Mouse (Mus musculus) lung, embryonic 15.5 days (tissue): ENCODE measurements around the gene Hes7. TPM values are rescaled to one million over a fixed set of nuclear protein-coding genes. Genes with fewer than 3 reads are reported as not detected.

Source experiments
- ATAC-seq: fragments of 200-750 bp; cut with Nextera tagmentation; 2 replicates; pipeline ENCODE4 v1.8.0; 2017; ENCODE audit warnings: moderate number of reproducible peaks, borderline replicate concordance; ENCODE audit not compliant: low FRiP score, low TSS enrichment; ENCODE audit errors: extremely low read depth
- H3K27ac ChIP-seq: fragments of 300-500 bp; sonication (generic); 2 replicates; pipeline ENCODE4 v1.5.1; 2015; ENCODE audit warnings: moderate library complexity, mild to moderate bottlenecking, inconsistent platforms
- H3K27me3 ChIP-seq: fragments of 300-500 bp; sonication (generic); 2 replicates; pipeline ENCODE4 v1.6.1; 2015; ENCODE audit warnings: inconsistent platforms
- H3K36me3 ChIP-seq: fragments of 300-500 bp; sonication (generic); 2 replicates; pipeline ENCODE4 v1.6.1; 2015; ENCODE audit warnings: inconsistent platforms
- H3K4me1 ChIP-seq: fragments of 300-500 bp; sonication (generic); 2 replicates; pipeline ENCODE4 v1.6.1; 2015; ENCODE audit warnings: inconsistent platforms
- H3K4me2 ChIP-seq: fragments of 300-500 bp; sonication (generic); 2 replicates; pipeline ENCODE4 v1.6.1; 2015; ENCODE audit warnings: inconsistent platforms, mild to moderate bottlenecking, moderate library complexity
- H3K4me3 ChIP-seq: fragments of 300-500 bp; sonication (generic); 2 replicates; pipeline ENCODE4 v1.5.1; 2015; ENCODE audit warnings: mild to moderate bottlenecking, inconsistent platforms
- H3K9ac ChIP-seq: fragments of 300-500 bp; sonication (generic); 2 replicates; pipeline ENCODE4 v1.6.1; 2015; ENCODE audit warnings: inconsistent platforms
- H3K9me3 ChIP-seq: fragments of 300-500 bp; sonication (generic); 2 replicates; pipeline ENCODE4 v1.6.1; 2016; ENCODE audit warnings: inconsistent platforms
- WGBS: fragments of 180-500 bp; shearing (Covaris S2); methylation state at CpG from one replicate; pipeline ENCODE4 v1.1.7; 2015; 5-methylcytosine and 5-hydroxymethylcytosine counted together
- polyA plus RNA-seq: library from polyadenylated mRNA; unstranded; fragments of >200 nt; fragmentation: Nextera tagmentation; extraction: Ambion mirVana; gene quantifications from 2 replicates; pipeline ENCODE4 v1.2.1, GENCODE M21; 2015

Hes7 gene
- polyA plus RNA-seq, 1 experiment from 2014 or later: 0.60 TPM

DNA sequence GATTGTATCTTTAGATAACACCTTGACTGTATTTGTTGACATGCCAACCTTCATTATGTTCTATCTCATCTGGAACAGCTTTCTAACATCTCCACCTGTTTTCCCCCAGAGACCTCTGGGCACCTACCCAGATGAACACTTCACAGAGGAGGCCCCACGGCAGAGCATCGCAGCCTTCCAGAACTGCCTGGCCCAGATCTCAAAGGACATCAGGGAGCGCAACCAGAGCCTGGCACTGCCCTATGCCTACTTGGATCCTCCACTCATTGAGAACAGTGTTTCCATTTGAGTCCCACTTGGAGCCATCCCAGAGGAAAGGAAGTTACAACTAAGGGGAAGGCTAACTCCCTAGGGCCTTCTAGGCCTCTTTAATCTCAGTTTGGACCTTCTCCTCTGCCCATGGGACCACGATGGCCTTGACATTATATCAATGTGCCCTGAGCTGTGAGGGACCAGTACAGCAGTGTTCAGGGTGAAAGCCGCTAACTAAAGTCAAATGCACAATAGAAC, 28.3 kb downstream of the Hes7 start:
- WGBS: 88% methylated on average over 5 of the region's 5 CpGs

DNA sequence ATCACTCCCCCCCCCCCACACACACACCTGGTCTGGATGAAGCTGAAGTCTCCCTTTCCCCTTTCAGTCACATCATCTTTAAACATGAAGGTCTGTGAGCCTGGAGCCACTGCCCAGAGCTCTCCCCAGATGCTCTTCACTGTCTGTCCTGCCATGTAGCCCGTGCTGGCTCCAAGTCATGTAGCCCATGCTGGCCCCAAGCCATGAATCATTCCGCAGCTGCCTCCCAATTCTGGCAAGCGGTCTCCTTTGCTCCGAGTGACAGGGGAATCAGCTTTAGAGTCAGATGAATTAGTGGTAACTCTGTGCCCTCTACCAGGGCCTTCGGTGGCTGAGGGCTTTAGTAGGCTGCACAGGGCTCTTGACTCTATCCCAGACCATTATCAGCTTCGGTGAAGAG, 29.5 kb downstream of the Hes7 start:
- Histone ChIP-seq H3K27ac (no peak overlapping the region), H3K4me2 (no peak overlapping the region), H3K27me3 (peaks cover 10% of the 10 kb centered on the region; the same call in 1 of the 2 replicates), H3K36me3 (no peaks in the 10 kb centered on the region), H3K4me1 (no peaks in the 10 kb centered on the region), H3K9me3 (no peaks in the 10 kb centered on the region), H3K9ac (peak overlapping the region; percentile 3; the same call in 1 of the 2 replicates), H3K4me3 (no peak overlapping the region)
- 63% methylated on average over 6 of the region's 6 CpGs for WGBS
- ATAC-seq: no peak

More for the DNA sequence above, 28.3 kb downstream of the Hes7 start:
- Histone ChIP-seq H3K36me3 (no peaks in the 10 kb centered on the region), H3K4me1 (no peaks in the 10 kb centered on the region), H3K4me3 (no peak overlapping the region), H3K4me2 (no peak overlapping the region), H3K27ac (no peak overlapping the region), H3K9ac (no peak overlapping the region), H3K9me3 (no peaks in the 10 kb centered on the region), H3K27me3 (peaks cover 9% of the 10 kb centered on the region; the same call in 1 of the 2 replicates)
- ATAC-seq: no peak

DNA sequence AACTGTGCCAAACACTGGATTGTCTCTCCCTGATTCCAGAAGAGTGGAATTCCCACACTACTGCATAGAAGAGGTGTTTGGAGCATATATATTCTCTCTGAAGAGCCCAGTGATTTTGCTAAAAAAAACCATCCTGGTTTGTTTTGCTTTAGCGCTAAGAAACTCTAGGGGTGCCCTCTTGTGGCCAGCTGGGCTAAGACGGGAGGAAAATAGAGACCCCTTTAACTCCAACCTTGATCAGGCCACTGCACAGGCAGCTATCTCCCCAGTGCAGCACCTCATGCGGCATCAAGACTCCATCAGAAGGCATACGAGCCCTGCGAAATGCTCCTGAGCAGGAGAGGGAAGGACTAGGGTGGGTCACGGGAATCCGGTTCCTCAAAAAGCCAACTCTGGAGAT, 30.2 kb downstream of the Hes7 start:
- no peak for ATAC-seq

DNA sequence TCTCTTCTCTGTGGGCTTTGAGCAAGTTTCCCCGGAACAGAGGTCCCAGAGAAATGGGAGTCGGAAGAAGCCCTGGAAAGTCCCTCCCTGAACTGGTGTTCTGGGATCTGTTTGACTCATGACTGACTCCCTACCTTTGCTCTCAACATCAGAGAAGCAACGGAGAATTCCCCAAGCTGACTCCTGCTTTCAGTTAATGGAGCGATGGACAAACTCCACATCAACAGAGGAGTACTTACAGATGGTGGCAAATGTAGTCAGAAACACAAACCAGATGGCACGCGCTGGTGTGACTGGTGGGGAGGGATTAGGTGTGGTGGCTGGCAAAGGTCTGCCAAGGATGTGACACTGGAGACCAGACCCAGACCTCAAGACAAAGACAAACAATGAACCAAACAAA, 30.8 kb downstream of the Hes7 start:
- 53% methylated on average over 6 of the region's 6 CpGs for WGBS
- no peaks in the 10 kb centered on the region for H3K36me3 ChIP-seq
- peaks cover 20% of the 10 kb centered on the region; the same call in 1 of the 2 replicates for H3K27me3 ChIP-seq
- no peak overlapping the region for H3K9ac ChIP-seq
- peak overlapping the region; percentile 16; the same call in 1 of the 2 replicates for H3K4me3 ChIP-seq
- no peak overlapping the region for H3K27ac ChIP-seq
- no peaks in the 10 kb centered on the region for H3K4me1 ChIP-seq
- H3K9me3 ChIP-seq: no peaks in the 10 kb centered on the region
- H3K4me2 ChIP-seq: peak overlapping the region; percentile 47
- ATAC-seq: no peak

More for the DNA sequence above, 30.2 kb downstream of the Hes7 start:
- H3K9me3 ChIP-seq: no peaks in the 10 kb centered on the region
- peak overlapping the region; percentile 16; the same call in 1 of the 2 replicates for H3K4me3 ChIP-seq
- WGBS: 7% methylated on average over 7 of the region's 7 CpGs
- H3K27ac ChIP-seq: no peak overlapping the region
- H3K4me1 ChIP-seq: no peaks in the 10 kb centered on the region
- H3K9ac ChIP-seq: no peak overlapping the region
- peak overlapping the region; percentile 47 for H3K4me2 ChIP-seq
- H3K27me3 ChIP-seq: peaks cover 17% of the 10 kb centered on the region; the same call in 1 of the 2 replicates
- no peaks in the 10 kb centered on the region for H3K36me3 ChIP-seq

DNA sequence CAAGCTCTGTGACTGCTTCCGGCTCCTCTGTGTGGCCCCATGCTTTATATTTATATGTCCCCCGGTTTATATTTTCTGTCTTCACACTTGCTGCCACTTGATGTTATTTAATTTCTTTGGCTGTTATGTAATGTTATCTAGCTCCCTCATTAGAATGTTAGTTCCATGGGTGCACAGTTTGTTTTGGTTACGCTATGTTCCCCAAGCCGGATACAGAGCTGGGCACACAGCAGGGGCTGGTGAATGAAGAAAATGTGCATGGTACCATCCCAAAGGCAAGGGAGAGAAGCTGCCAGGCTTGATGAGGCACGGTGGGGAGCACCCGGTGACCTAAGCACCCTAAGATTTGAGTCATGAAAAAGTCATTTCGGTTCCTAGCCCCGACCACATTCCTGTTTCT, 33.6 kb downstream of the Hes7 start:
- H3K27me3 ChIP-seq: peaks cover 47% of the 10 kb centered on the region
- ATAC-seq: no peak
- H3K4me2 ChIP-seq: no peak overlapping the region
- no peak overlapping the region for H3K4me3 ChIP-seq
- H3K27ac ChIP-seq: no peak overlapping the region
- 0 out of 2 replicates have a peak, but pooled peaks cover 5% of the 10 kb centered on the region for H3K4me1 ChIP-seq
- H3K9me3 ChIP-seq: no peaks in the 10 kb centered on the region
- no peaks in the 10 kb centered on the region for H3K36me3 ChIP-seq
- WGBS: 77% methylated on average over 8 of the region's 8 CpGs
- no peak overlapping the region for H3K9ac ChIP-seq

DNA sequence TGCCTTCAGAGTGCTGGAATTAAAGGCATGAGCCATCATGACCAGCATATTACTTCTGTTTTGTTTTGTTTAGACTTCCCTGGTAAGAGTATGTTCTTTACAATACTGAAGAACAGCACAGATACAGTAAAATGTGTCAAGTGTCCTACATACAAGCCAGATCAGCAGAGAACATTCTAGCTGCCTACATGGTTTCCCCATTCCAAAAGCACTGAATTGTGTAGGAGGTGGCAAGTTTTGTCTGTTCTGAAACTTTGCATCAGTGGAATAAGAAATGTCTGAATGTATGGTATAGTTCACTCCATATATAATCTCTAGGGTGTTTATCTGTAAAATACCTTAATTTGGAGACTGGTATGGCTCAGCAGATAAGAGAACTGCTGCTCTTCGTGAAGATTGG, 35.1 kb downstream of the Hes7 start:
- Histone ChIP-seq H3K36me3 (no peaks in the 10 kb centered on the region), H3K4me2 (no peak overlapping the region), H3K27ac (no peak overlapping the region), H3K9ac (no peak overlapping the region), H3K4me1 (0 out of 2 replicates have a peak, but pooled peaks cover 5% of the 10 kb centered on the region), H3K9me3 (no peaks in the 10 kb centered on the region), H3K4me3 (no peak overlapping the region), H3K27me3 (peaks cover 49% of the 10 kb centered on the region)
- no peak for ATAC-seq
- WGBS: 33% methylated on average over 1 of the region's 1 CpGs

DNA sequence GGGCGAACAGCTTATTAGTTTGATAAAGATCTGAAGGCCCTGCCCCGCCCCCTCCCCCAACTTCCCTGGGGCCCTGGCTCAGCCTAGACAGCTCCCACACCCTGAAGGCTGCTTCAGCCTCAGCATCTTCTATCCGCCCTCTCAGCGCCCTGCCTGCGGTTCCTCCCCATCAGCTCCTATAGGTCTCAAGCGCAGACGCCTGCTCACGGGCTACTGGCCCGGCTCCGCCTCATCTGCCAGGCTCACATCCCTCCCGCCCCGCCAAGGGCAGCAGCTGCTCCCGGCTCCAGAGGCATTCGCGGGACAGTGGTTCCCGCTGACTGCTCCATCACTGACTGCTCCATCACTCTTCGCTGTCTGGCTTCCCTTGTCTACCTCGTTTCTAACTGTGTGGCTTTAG, 36.6 kb downstream of the Hes7 start, which contains the start of gene Alox12b:
Alox12b (plus strand) TSS at position 190 of the 400 bp plus-strand sequence.
- Histone ChIP-seq H3K4me3 (no peak within 1 kb of the TSS), H3K27ac (no peak within 1 kb of the TSS), H3K36me3 (no peaks in the 10 kb centered on the region), H3K27me3 (peaks cover 49% of the 10 kb centered on the region), H3K9me3 (no peaks in the 10 kb centered on the region), H3K4me1 (0 out of 2 replicates have a peak, but pooled peaks cover 5% of the 10 kb centered on the region), H3K9ac (no peak within 1 kb of the TSS), H3K4me2 (peak within 1 kb of the TSS; percentile 16; the same call in 1 of the 2 replicates)
- WGBS: 3% methylated on average over 18 of the region's 18 CpGs
- no peak for ATAC-seq

DNA sequence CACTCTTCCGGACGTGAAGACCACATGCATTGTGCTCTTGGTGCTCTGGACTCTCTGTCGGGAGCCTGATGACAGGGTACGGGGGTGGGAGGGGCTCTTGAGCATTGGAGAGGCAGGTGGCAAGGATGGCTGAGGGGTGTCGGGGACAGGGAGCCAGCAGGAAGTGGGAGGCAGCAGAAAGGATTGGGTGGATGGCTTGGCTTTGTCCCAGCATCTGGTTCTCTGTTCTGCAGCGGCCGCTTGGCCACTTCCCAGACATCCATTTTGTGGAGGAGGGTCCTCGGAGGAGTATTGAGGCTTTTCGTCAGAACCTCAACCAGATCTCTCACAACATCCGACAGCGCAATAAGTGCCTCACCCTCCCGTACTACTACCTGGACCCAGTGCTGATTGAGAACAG, 49.1 kb downstream of the Hes7 start:
- Histone ChIP-seq H3K36me3 (no peaks in the 10 kb centered on the region), H3K4me2 (no peak overlapping the region), H3K9me3 (no peaks in the 10 kb centered on the region), H3K9ac (no peak overlapping the region), H3K27me3 (0 out of 2 replicates have a peak, but pooled peaks cover 2% of the 10 kb centered on the region), H3K27ac (no peak overlapping the region), H3K4me1 (no peaks in the 10 kb centered on the region), H3K4me3 (no peak overlapping the region)
- no peak for ATAC-seq
- WGBS: 74% methylated on average over 12 of the region's 12 CpGs

DNA sequence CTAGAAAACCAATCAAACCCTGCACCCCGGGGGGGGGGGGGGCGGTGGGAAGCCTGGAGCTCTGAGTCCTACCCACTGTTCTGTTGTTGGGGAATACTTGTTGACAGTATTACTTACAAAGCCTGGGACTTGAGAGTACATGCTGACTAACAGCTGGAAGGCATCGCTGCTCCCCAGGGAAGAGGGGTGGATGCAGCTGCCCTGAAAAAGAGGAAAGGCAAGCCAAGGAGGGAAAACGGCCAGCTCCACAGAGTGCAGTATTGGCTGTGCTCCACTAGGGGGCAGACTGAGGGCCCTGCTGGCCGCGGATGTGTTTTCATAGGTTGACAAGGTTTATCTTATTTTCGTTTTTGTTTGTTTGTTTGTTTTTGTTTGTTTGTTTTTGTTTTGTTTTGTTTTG, 51.4 kb downstream of the Hes7 start:
- WGBS: 23% methylated on average over 7 of the region's 7 CpGs

DNA sequence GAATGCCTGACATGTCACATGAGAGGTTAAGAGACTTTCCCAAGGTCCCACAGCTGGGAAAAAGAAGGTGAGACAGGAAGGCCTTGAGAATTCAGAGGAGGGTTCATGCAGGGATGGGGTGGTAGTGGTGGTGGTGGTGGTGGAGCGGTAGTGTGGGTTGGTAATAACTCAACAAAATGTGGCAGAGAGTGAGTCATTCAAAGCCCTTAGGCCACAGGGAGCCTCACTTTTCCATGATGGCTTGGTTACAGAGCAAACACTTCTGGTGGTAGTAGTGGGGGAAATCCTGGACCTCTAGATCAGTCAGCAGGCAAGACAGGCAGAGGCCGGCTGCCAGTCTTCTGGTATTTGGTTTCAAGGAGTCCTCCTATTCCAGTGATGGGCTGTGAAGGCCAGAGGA, 52.4 kb downstream of the Hes7 start:
- WGBS: 70% methylated on average over 2 of the region's 2 CpGs
- Histone ChIP-seq H3K27ac (no peak overlapping the region), H3K9ac (no peak overlapping the region), H3K4me3 (no peak overlapping the region), H3K4me1 (no peaks in the 10 kb centered on the region), H3K9me3 (no peaks in the 10 kb centered on the region), H3K4me2 (no peak overlapping the region), H3K27me3 (no peaks in the 10 kb centered on the region), H3K36me3 (no peaks in the 10 kb centered on the region)
- no peak for ATAC-seq

More for the DNA sequence above, 51.4 kb downstream of the Hes7 start:
- 0 out of 2 replicates have a peak, but pooled peaks have one; percentile 30 for ATAC-seq
- Histone ChIP-seq H3K4me2 (no peak overlapping the region), H3K4me3 (no peak overlapping the region), H3K27ac (no peak overlapping the region), H3K9ac (no peak overlapping the region), H3K36me3 (no peaks in the 10 kb centered on the region), H3K9me3 (no peaks in the 10 kb centered on the region), H3K27me3 (no peaks in the 10 kb centered on the region), H3K4me1 (no peaks in the 10 kb centered on the region)
